Mouse (Mus musculus) liver, embryonic 15.5 days (tissue): ENCODE data around the gene Chd5. TPM values are rescaled to one million over a fixed set of nuclear protein-coding genes. Genes with fewer than 3 reads are reported as not detected.
A peak's percentile ranks its signal among the peaks of the same experiment; 100 is the strongest.

Source experiments
- ATAC-seq: fragments of 200-750 bp; cut with Nextera tagmentation; 2 replicates; pipeline ENCODE4 v1.8.0; 2017; ENCODE audit warnings: moderate number of reproducible peaks, mild to moderate bottlenecking, moderate library complexity; ENCODE audit not compliant: insufficient read depth
- H3K27ac ChIP-seq: fragments of 300-500 bp; sonication (generic); replicated peaks from 2 replicates; pipeline ENCODE4 v1.5.1; 2015; ENCODE audit warnings: mild to moderate bottlenecking, inconsistent platforms
- H3K27me3 ChIP-seq: fragments of 300-500 bp; sonication (generic); 2 replicates; pipeline ENCODE4 v1.6.1; 2015; ENCODE audit warnings: mild to moderate bottlenecking, inconsistent platforms
- H3K36me3 ChIP-seq: fragments of 300-500 bp; sonication (generic); replicated peaks from 2 replicates; pipeline ENCODE4 v1.6.1; 2015; ENCODE audit warnings: moderate library complexity, mild to moderate bottlenecking, inconsistent platforms
- H3K4me1 ChIP-seq: fragments of 300-500 bp; sonication (generic); replicated peaks from 2 replicates; pipeline ENCODE4 v1.6.1; 2015; ENCODE audit warnings: inconsistent platforms
- H3K4me2 ChIP-seq: fragments of 300-500 bp; sonication (generic); 2 replicates; pipeline ENCODE4 v1.6.1; 2015; ENCODE audit warnings: moderate library complexity, mild to moderate bottlenecking, inconsistent platforms
- H3K4me3 ChIP-seq: fragments of 300-500 bp; sonication (generic); replicated peaks from 2 replicates; pipeline ENCODE4 v1.5.1; 2015; ENCODE audit warnings: mild to moderate bottlenecking, inconsistent platforms
- H3K9ac ChIP-seq: fragments of 300-500 bp; sonication (generic); 2 replicates; pipeline ENCODE4 v1.6.1; 2015; ENCODE audit warnings: moderate library complexity, mild to moderate bottlenecking, inconsistent platforms
- H3K9me3 ChIP-seq: fragments of 300-500 bp; sonication (generic); replicated peaks from 2 replicates; pipeline ENCODE4 v1.6.1; 2016; ENCODE audit warnings: inconsistent platforms
- WGBS: fragments of 180-500 bp; shearing (Covaris S2); methylation state at CpG from one replicate; pipeline ENCODE4 v1.1.7; 2015; ENCODE audit warnings: mixed read lengths; ENCODE audit not compliant: insufficient replicate concordance; 5-methylcytosine and 5-hydroxymethylcytosine counted together
- polyA plus RNA-seq: library from polyadenylated mRNA; unstranded; fragments of >200 nt; fragmentation: Nextera tagmentation; extraction: Ambion mirVana; gene quantifications from 2 replicates; pipeline ENCODE4 v1.2.1, GENCODE M21; 2015

Gene Chd5
- polyA plus RNA-seq, 1 experiment from 2014 or later = 0.16 TPM

- no peak within 1 kb of the TSS for H3K9ac ChIP-seq
- 0 out of 2 replicates have a peak within 1 kb of the TSS, but pooled peaks have one; percentile 10 for H3K4me3 ChIP-seq
- H3K4me1 ChIP-seq = 0 out of 2 replicates have a peak, but pooled peaks cover 6% of the 10 kb centered on the region
- no peak within 1 kb of the TSS for H3K27ac ChIP-seq
- H3K27me3 ChIP-seq = peaks cover 63% of the 10 kb centered on the region
- no peaks in the 10 kb centered on the region for H3K9me3 ChIP-seq
- no peak for ATAC-seq
- H3K4me2 ChIP-seq = peak within 1 kb of the TSS; percentile 49
- H3K36me3 ChIP-seq = no peaks in the 10 kb centered on the region
- WGBS = 6% methylated on average over 26 of the region's 26 CpGs
Observed at GRCm38 (mm10) chr4:152318517-152319234, 19.8 kb upstream of the Chd5 start, which contains the start of gene Rnf207. TSS of gene Rnf207 (minus strand) at chr4:152318993.

GRCm38 (mm10) chr4:152321464-152321863, 17.0 kb upstream of the Chd5 start:
- no peak overlapping the region for H3K4me2 ChIP-seq
- peaks cover 22% of the 10 kb centered on the region for H3K4me1 ChIP-seq
- peaks cover 35% of the 10 kb centered on the region for H3K27me3 ChIP-seq
- H3K27ac ChIP-seq = no peak overlapping the region
- H3K36me3 ChIP-seq = no peaks in the 10 kb centered on the region
- WGBS = 53% methylated on average over 5 of the region's 5 CpGs
- H3K9me3 ChIP-seq = no peaks in the 10 kb centered on the region
- ATAC-seq = no peak
- H3K9ac ChIP-seq = no peak overlapping the region
- no peak overlapping the region for H3K4me3 ChIP-seq

- Histone ChIP-seq H3K27ac (peak overlapping the region; percentile 77; the same call in 1 of the 2 replicates), H3K36me3 (peaks cover 24% of the 10 kb centered on the region), H3K9ac (peak overlapping the region; percentile 93; the same call in 1 of the 2 replicates), H3K4me1 (peaks cover 41% of the 10 kb centered on the region), H3K27me3 (peaks cover 4% of the 10 kb centered on the region; the same call in 1 of the 2 replicates), H3K4me2 (peak overlapping the region; percentile 87), H3K9me3 (no peaks in the 10 kb centered on the region), H3K4me3 (peak overlapping the region; percentile 98)
- ATAC-seq = peak; percentile 34
- 44% methylated on average over 16 of the region's 16 CpGs for WGBS
Observed at GRCm38 (mm10) chr4:152324641-152325562, 13.5 kb upstream of the Chd5 start.

- WGBS = under 1% methylated on average over 70 of the region's 70 CpGs
- Histone ChIP-seq H3K4me2 (peak within 1 kb of the TSS; percentile 87), H3K4me3 (peak within 1 kb of the TSS; percentile 98), H3K9ac (peak within 1 kb of the TSS; percentile 93), H3K9me3 (no peaks in the 10 kb centered on the region), H3K4me1 (peaks cover 42% of the 10 kb centered on the region), H3K36me3 (peaks cover 33% of the 10 kb centered on the region), H3K27ac (peak within 1 kb of the TSS; percentile 77), H3K27me3 (0 out of 2 replicates have a peak, but pooled peaks cover 4% of the 10 kb centered on the region)
- peak; percentile 96 for ATAC-seq
Observed at GRCm38 (mm10) chr4:152325574-152326411, 12.7 kb upstream of the Chd5 start, which contains the start of gene Rpl22. TSS of gene Rpl22 (plus strand) at chr4:152325742.

- Histone ChIP-seq H3K27ac (peak overlapping the region; percentile 77), H3K36me3 (peaks cover 40% of the 10 kb centered on the region), H3K4me1 (peaks cover 48% of the 10 kb centered on the region), H3K9ac (peak overlapping the region; percentile 93), H3K9me3 (no peaks in the 10 kb centered on the region), H3K27me3 (no peaks in the 10 kb centered on the region), H3K4me3 (peak overlapping the region; percentile 98), H3K4me2 (peak overlapping the region; percentile 87)
- ATAC-seq = no peak
- WGBS = under 1% methylated on average over 11 of the region's 11 CpGs
Observed at GRCm38 (mm10) chr4:152326543-152326942, 11.9 kb upstream of the Chd5 start.

- no peak overlapping the region for H3K4me3 ChIP-seq
- H3K4me1 ChIP-seq = peaks cover 48% of the 10 kb centered on the region
- 69% methylated on average over 6 of the region's 6 CpGs for WGBS
- H3K27ac ChIP-seq = no peak overlapping the region
- peaks cover 62% of the 10 kb centered on the region for H3K36me3 ChIP-seq
- H3K9ac ChIP-seq = no peak overlapping the region
- H3K27me3 ChIP-seq = no peaks in the 10 kb centered on the region
- no peak for ATAC-seq
- no peaks in the 10 kb centered on the region for H3K9me3 ChIP-seq
- no peak overlapping the region for H3K4me2 ChIP-seq
Observed at GRCm38 (mm10) chr4:152328691-152329090, 9.8 kb upstream of the Chd5 start.

GRCm38 (mm10) chr4:152332952-152333351, 5.5 kb upstream of the Chd5 start:
- peaks cover 22% of the 10 kb centered on the region for H3K27me3 ChIP-seq
- H3K4me2 ChIP-seq = no peak overlapping the region
- no peak overlapping the region for H3K9ac ChIP-seq
- ATAC-seq = peak; percentile 48
- no peaks in the 10 kb centered on the region for H3K9me3 ChIP-seq
- 17% methylated on average over 2 of the region's 2 CpGs for WGBS
- peaks cover 17% of the 10 kb centered on the region for H3K4me1 ChIP-seq
- no peak overlapping the region for H3K27ac ChIP-seq
- H3K36me3 ChIP-seq = peaks cover 79% of the 10 kb centered on the region
- no peak overlapping the region for H3K4me3 ChIP-seq

- Histone ChIP-seq H3K27ac (no peak overlapping the region), H3K36me3 (peaks cover 74% of the 10 kb centered on the region), H3K4me2 (no peak overlapping the region), H3K4me3 (no peak overlapping the region), H3K4me1 (peaks cover 15% of the 10 kb centered on the region), H3K9me3 (no peaks in the 10 kb centered on the region), H3K9ac (no peak overlapping the region), H3K27me3 (peaks cover 28% of the 10 kb centered on the region)
- 82% methylated on average over 12 of the region's 12 CpGs for WGBS
- ATAC-seq = no peak
Observed at GRCm38 (mm10) chr4:152333587-152333986, 4.9 kb upstream of the Chd5 start.

- Histone ChIP-seq H3K27me3 (peaks cover 68% of the 10 kb centered on the region), H3K4me2 (no peak overlapping the region), H3K27ac (no peak overlapping the region), H3K9me3 (no peaks in the 10 kb centered on the region), H3K9ac (no peak overlapping the region), H3K4me1 (peaks cover 12% of the 10 kb centered on the region), H3K36me3 (peaks cover 32% of the 10 kb centered on the region), H3K4me3 (no peak overlapping the region)
- no peak for ATAC-seq
- WGBS = 38% methylated on average over 6 of the region's 6 CpGs
Observed at GRCm38 (mm10) chr4:152337772-152338171, 679 bp upstream of the Chd5 start.

- H3K9me3 ChIP-seq = no peaks in the 10 kb centered on the region
- no peak overlapping the region for H3K9ac ChIP-seq
- no peak for ATAC-seq
- H3K4me2 ChIP-seq = peak overlapping the region; percentile 52
- peaks cover 78% of the 10 kb centered on the region for H3K27me3 ChIP-seq
- peaks cover 13% of the 10 kb centered on the region for H3K4me1 ChIP-seq
- WGBS = 6% methylated on average over 25 of the region's 26 CpGs
- peaks cover 16% of the 10 kb centered on the region for H3K36me3 ChIP-seq
- H3K4me3 ChIP-seq = peak overlapping the region; percentile 32
- no peak overlapping the region for H3K27ac ChIP-seq
Observed at GRCm38 (mm10) chr4:152339293-152339790, 891 bp downstream of the Chd5 start.
